Mouse (Mus musculus) bone marrow macrophage, adult 2 months (primary cell): ENCODE results near the gene Atg5.

Experiments used
- CTCF ChIP-seq: IDR thresholded peaks from 2 replicates; pipeline ENCODE4 v1.5.1; 2012; ENCODE audit warnings: low read depth, mild to moderate bottlenecking, low read length, moderate library complexity
- POLR2A ChIP-seq: IDR thresholded peaks from 2 replicates; pipeline ENCODE4 v1.6.1; 2012; ENCODE audit warnings: mild to moderate bottlenecking, low read depth, low read length, borderline replicate concordance

GRCm38 (mm10) chr10:44340928-44341327 lies 72.8 kb downstream of the Atg5 start:
- TF ChIP-seq POLR2A (no peak), CTCF (no peak)
